In genomic region chr7:49017794-49018193, GRCm38 (mm10) we compare ENCODE assay signal across 16 mouse cellular contexts.
DNase-seq lines count a peak whose midpoint lies in the region; ATAC-seq lines count a peak whose summit lies in the region.
"Had no signal": no experiment of that assay in that cellular context is flagged by ENCODE, and none has a peak within 500 bp of the region (broad histone marks: within the 10 kb centered on the region; RNA-seq: fewer than 3 reads in every experiment).

No protein-coding gene starts in this region.

- no peak overlapping the region for H3K4me2 ChIP-seq in kidney, embryonic 15.5 days
- no peak overlapping the region for H3K4me2 ChIP-seq in neural tube, embryonic 11.5 days (ENCODE audit: low read depth)
- H3K4me2 ChIP-seq in midbrain, embryonic 16.5 days (ENCODE audit: low read length): no peak overlapping the region
- H3K4me2 ChIP-seq: forebrain, embryonic 13.5 days; limb, embryonic 13.5 days; liver, embryonic 13.5 days had no signal

- ATAC-seq in kidney, embryonic 15.5 days (replicated peaks; ENCODE audit: low FRiP score): 0 out of 2 replicates have a peak, but pooled peaks have one; percentile 31
- ATAC-seq in neural tube, embryonic 11.5 days (ENCODE audit: insufficient read depth, low FRiP score, low TSS enrichment): no peak
- ATAC-seq in midbrain, embryonic 16.5 days: no peak

- no peak overlapping the region for H3K9ac ChIP-seq in kidney, embryonic 15.5 days
- H3K9ac ChIP-seq in neural tube, embryonic 11.5 days (ENCODE audit: low read length): no peak overlapping the region
- no peak overlapping the region for H3K9ac ChIP-seq in midbrain, embryonic 16.5 days (ENCODE audit: low read depth, low read length)
- H3K9ac ChIP-seq: forebrain, embryonic 13.5 days; limb, embryonic 13.5 days; liver, embryonic 13.5 days had no signal

- intact Hi-C loops in left cerebral cortex, postnatal 36 days (cut with DNase I): no loop called here

- H3K4me1 ChIP-seq in kidney, embryonic 15.5 days: peaks cover 20% of the 10 kb centered on the region
- peaks cover 29% of the 10 kb centered on the region for H3K4me1 ChIP-seq in neural tube, embryonic 11.5 days (ENCODE audit: control insufficient read depth, insufficient read depth, low read length)
- H3K4me1 ChIP-seq in midbrain, embryonic 16.5 days (ENCODE audit: control insufficient read depth, insufficient read depth, low read length): peaks cover 30% of the 10 kb centered on the region
- no peaks in the 10 kb centered on the region for H3K4me1 ChIP-seq in forebrain, embryonic 10.5 days
- H3K4me1 ChIP-seq: liver, embryonic 13.5 days had no signal

- H3K27me3 ChIP-seq in kidney, embryonic 15.5 days: peaks cover 10% of the 10 kb centered on the region
- no peaks in the 10 kb centered on the region for H3K27me3 ChIP-seq in neural tube, embryonic 11.5 days (ENCODE audit: control insufficient read depth, insufficient read depth, low read length)
- H3K27me3 ChIP-seq in midbrain, embryonic 16.5 days (ENCODE audit: control insufficient read depth, insufficient read depth, low read depth, low read length): no peaks in the 10 kb centered on the region
- peaks cover 28% of the 10 kb centered on the region for H3K27me3 ChIP-seq in forebrain, embryonic 10.5 days (ENCODE audit: poor library complexity, severe bottlenecking)
- H3K27me3 ChIP-seq: liver, embryonic 13.5 days had no signal

- H3K9me3 ChIP-seq in kidney, embryonic 15.5 days (replicated peaks): no peaks in the 10 kb centered on the region
- H3K9me3 ChIP-seq in neural tube, embryonic 11.5 days (ENCODE audit: control insufficient read depth, low read length): no peaks in the 10 kb centered on the region
- H3K9me3 ChIP-seq in midbrain, embryonic 16.5 days (replicated peaks; ENCODE audit: control insufficient read depth, low read length, poor library complexity, severe bottlenecking): no peaks in the 10 kb centered on the region
- H3K9me3 ChIP-seq in forebrain, embryonic 10.5 days: no peaks in the 10 kb centered on the region
- H3K9me3 ChIP-seq: embryonic facial prominence, embryonic 10.5 days; forebrain, embryonic 13.5 days; limb, embryonic 13.5 days; liver, embryonic 13.5 days had no signal

- H3K27ac ChIP-seq in kidney, embryonic 15.5 days: no peak overlapping the region
- H3K27ac ChIP-seq in neural tube, embryonic 11.5 days (ENCODE audit: low read depth, low read length): 0 out of 2 replicates have a peak overlapping the region, but pooled peaks have one; percentile 3
- H3K27ac ChIP-seq in midbrain, embryonic 16.5 days (ENCODE audit: low read length): 0 out of 2 replicates have a peak overlapping the region, but pooled peaks have one; percentile 24
- H3K27ac ChIP-seq in forebrain, embryonic 10.5 days: no peak overlapping the region
- H3K27ac ChIP-seq: embryonic facial prominence, embryonic 10.5 days; forebrain, embryonic 13.5 days; limb, embryonic 13.5 days; liver, embryonic 13.5 days had no signal

- H3K4me3 ChIP-seq in kidney, embryonic 15.5 days (replicated peaks): no peak overlapping the region
- H3K4me3 ChIP-seq in neural tube, embryonic 11.5 days (ENCODE audit: low read depth, low read length): no peak overlapping the region
- H3K4me3 ChIP-seq in midbrain, embryonic 16.5 days (ENCODE audit: low read depth, low read length): no peak overlapping the region
- no peak overlapping the region for H3K4me3 ChIP-seq in forebrain, embryonic 10.5 days
- H3K4me3 ChIP-seq: embryonic facial prominence, embryonic 10.5 days; forebrain, embryonic 13.5 days; limb, embryonic 13.5 days; liver, embryonic 13.5 days had no signal

- DNase-seq in kidney, adult 11 months: no peak
- no peak for DNase-seq in neural tube, embryonic 11.5 days (ENCODE audit: low spot score)
- DNase-seq in neural tube, embryonic 10.5 days (ENCODE audit: extremely low spot score, low spot score): no peak
- no peak for DNase-seq in forebrain, embryonic 10.5 days (ENCODE audit: extremely low spot score, low spot score)
- DNase-seq in left cerebral cortex, postnatal 36 days (ENCODE audit: low spot score in 2 of 2): no peak
- DNase-seq: cerebellum, adult 8-10 months; gastrocnemius, postnatal 10 days; heart, adult 18-20 months; heart, postnatal 36 days; liver, embryonic 13.5 days; right cerebral cortex, postnatal 4 days had no signal

- no peaks in the 10 kb centered on the region for H3K36me3 ChIP-seq in kidney, embryonic 15.5 days
- no peaks in the 10 kb centered on the region for H3K36me3 ChIP-seq in neural tube, embryonic 11.5 days (ENCODE audit: control insufficient read depth, insufficient read depth, low read length)
- H3K36me3 ChIP-seq in midbrain, embryonic 16.5 days (ENCODE audit: control insufficient read depth, insufficient read depth, low read length): no peaks in the 10 kb centered on the region
- H3K36me3 ChIP-seq in forebrain, embryonic 10.5 days (replicated peaks): no peaks in the 10 kb centered on the region
- H3K36me3 ChIP-seq: embryonic facial prominence, embryonic 10.5 days; limb, embryonic 13.5 days; liver, embryonic 13.5 days had no signal

- WGBS in kidney, embryonic 15.5 days: 76% methylated on average over 5 of the region's 5 CpGs
- WGBS in neural tube, embryonic 11.5 days: 79% methylated on average over 5 of the region's 5 CpGs
- WGBS in midbrain, embryonic 16.5 days: 73% methylated on average over 5 of the region's 5 CpGs
- 89% methylated on average over 5 of the region's 5 CpGs for WGBS in forebrain, embryonic 10.5 days

Comparison
In these comparisons a context has a peak if more than half of its experiments do, and no peak if none do; other contexts are left out.
1. H3K27ac ChIP-seq: peak in neural tube, embryonic 11.5 days (single experiment) and midbrain, embryonic 16.5 days (single experiment); none in kidney, embryonic 15.5 days (single experiment) and forebrain, embryonic 10.5 days (single experiment).